Mouse (Mus musculus) cerebellum, postnatal 25 days (tissue): ENCODE measurements around the gene Cfap54.

Experiments
- DNase-seq, 2 experiments: peaks; one replicate each; pipeline ENCODE4 v3.0.0; 2021; ENCODE audit warnings: mixed read lengths in 2 of 2

The Cfap54 gene

DNA sequence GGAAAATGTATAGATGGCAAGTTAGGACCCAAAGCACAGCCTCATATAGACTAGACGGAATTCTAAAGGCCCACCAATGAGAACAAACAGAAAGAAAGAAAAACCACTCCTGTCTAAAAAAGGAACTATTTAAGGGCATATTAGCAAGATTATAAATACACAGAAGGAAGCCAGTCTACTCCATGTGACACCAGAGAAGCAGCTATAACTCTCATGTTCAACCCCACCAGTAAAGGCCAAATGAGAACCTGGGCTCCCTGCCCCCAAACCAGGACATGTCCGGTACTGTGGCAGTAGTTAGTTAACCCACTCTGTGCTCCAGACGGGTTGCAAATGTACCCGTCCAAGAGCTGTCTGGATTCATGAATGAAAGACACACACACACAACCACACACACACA, 14.4 kb upstream of the Cfap54 start:
- no peak for DNase-seq

DNA sequence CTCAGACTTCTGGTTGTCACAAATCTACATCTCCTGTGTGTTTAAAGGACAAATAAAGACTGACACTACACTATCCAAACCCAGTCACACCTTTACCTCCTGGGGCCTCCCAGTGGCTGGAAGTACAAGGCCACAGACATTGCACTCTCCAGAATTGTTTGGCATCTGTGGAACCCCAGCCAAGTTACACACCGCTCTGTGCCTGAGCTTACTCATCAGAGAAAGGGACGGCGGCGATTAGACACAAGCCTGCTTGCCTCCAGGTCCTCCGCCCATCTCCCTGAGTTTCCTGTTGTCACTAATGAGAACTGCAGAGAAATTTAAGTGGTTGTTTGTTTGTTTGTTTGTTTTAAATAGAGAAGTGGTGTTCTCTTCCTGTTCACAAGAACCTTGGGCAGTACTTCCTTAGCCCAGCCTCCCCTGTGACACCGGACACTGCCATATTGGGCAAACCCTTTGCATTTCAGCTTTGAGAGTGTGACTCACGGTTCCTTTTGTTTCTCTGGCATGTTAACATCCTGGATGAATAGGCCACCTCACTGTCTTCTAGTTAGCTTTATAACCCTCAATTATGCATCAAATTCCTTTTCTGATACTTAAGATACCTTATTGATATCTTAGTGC, 13.7 kb upstream of the Cfap54 start:
- no peak for DNase-seq

DNA sequence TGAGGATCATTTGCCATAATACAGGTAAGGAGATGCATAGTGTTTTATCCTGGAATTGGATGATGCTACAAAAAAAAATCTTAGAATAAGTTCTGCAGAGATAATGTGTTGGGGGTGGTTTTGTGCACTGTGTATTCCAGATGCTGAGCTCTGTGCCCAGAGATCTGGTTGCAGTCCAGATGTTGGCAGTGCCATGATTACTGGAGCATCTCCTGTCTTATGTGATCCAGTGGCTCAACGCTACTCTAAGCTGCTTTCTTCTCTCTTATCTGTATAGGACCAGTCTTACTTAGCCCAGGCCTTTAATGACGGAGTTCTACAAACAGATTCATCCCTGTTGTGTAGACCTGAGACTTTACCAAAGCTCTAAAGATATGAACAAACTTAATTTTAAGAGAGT, 10.5 kb upstream of the Cfap54 start:
- no peak for DNase-seq

DNA sequence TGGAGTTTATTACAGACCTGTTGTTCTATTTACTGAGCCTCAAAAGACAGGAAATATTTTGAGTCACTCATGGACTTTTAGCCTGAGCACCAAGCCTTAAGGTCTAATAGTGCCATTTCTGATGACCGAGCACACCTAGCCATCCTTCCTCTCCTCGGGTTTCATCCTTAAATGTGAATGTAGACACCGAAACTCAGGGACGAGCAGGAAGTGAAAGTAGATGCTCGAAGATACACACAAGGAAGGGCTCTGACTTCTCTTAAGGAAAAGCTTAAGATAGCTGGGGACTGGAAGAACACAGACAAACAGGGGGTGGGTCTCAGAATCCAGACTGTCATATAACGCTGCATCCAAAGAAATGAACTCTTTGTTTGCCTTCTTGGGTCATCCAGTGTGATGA, 8.8 kb upstream of the Cfap54 start:
- no peak for DNase-seq

- DNase-seq, result no peak
Observed at GRCm38 (mm10) chr10:93088396-93089048, 7.1 kb upstream of the Cfap54 start.

DNA sequence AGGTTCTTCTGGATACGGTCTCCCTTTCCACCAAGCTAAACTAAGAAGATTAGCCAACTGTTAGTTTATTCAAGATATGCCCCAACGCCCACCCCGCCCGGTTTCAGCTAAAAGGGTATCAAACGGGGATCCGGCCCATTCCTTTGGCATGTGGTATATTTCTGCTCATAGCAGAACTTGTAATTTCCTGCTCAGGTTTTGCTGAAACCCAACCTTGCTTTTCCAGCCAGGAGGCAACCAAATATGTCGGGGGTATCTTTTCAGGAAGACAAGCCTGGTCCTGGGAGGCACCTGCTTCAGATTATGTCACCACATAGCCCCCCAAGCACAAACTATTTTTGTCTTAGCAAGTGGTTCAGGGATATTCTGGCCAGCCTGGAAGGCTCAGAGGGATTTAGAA, 6.1 kb upstream of the Cfap54 start:
- DNase-seq, result no peak

- DNase-seq, result no peak
Observed at GRCm38 (mm10) chr10:93083963-93084340, 2.5 kb upstream of the Cfap54 start.

DNA sequence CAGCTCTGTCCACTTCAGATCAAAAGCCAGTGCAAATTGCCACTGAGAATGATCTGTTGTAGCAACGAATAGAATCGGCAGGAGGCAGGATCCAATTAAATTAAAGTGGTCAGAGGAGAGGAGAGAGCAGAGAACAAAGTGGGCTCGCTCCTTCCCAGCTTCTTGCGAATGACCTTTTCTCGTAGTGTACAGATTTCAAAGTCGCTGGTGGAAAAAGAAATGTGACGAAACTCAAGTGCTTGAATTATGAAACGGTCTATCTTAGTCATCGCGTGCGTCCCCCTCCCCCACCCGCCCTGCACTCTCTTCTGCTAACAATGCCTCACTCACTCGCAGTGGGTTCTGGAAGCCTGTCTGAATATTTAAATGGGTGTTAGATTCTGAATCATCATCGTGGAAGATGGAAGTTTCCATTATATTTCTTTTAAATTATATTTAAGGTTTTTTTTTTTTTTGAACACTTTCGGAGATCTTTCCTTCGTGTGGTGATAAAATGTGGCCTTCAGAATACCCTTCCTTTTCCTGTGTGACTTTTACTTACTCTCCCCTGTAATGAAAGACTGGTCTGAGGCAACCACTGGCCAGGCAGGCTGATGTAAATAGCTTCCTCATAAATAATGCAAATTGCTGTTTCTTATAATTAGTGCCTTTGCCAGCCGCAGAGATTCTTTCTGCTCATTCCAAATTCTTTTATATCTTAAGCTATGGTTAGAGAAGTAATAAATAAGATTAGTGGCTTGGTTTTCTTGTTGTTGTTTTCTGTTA, 2.0 kb upstream of the Cfap54 start:
- peak; percentile 14 to 29 for DNase-seq

DNA sequence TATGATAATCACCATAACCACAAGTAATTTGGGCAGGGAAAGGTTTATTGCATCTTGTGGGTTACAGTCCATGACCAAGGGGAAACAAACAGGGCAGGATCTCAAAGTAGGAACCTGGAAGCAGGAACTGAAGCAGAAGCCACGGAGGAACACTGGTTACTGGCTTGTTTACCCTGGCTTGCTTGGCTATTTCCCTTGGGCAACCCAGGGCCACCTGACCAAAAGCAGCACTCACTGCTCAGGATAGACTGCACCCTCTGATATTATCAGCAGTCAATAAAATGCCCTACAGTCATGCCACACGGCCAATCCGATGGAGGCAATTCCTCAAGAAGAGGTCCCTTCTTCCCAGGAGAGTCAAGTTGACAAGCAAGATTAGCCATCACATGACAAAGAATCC, 1.9 kb downstream of the Cfap54 start:
- no peak for DNase-seq

- no peak for DNase-seq
Observed at GRCm38 (mm10) chr10:93077935-93078479, 3.4 kb downstream of the Cfap54 start.

DNA sequence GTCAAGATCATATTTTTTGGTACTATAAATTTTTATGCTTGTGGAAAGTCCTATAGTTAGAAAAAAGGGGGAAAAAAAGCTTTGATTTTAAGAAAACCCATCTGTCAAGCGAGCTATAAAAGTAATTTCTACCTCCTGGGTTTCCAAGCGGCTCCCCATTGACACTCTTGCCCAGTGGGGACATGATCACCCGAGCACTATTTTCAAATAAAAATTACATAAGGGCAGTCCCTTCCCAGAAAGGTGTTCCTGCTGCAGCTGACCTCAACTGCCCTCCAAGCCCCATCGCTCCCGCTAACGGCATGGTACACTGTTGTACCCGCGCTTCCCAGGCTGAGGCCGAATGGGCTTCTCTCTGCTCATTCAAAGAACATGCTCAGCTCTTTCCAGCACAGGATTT, 5.0 kb downstream of the Cfap54 start:
- no peak for DNase-seq

GRCm38 (mm10) chr10:93075856-93076255, 5.6 kb downstream of the Cfap54 start:
- DNase-seq, result no peak

DNA sequence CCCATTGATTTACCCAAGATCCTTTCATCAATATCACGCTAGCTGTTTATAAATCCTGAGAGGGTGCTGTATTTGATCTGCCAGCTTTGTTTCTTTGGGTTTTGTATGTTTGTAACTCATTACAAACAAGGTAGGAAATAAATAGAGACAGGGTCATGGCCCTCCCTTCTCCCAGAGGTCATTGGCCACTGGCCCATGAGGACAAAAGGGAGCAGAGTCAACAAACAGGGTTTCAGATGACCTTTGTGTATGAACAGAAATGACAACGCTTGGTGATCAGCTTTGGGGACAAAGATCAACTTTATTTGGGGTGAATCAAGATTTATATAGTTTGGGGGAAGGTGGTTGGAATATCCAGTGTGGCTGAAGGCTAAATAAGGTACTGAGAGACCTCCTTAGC, 8.6 kb downstream of the Cfap54 start:
- DNase-seq, result no peak

- no peak for DNase-seq
Observed at GRCm38 (mm10) chr10:93071753-93072152, 9.7 kb downstream of the Cfap54 start.

- peak in 1 of 2 experiments; percentile 56 for DNase-seq
Observed at GRCm38 (mm10) chr10:93070121-93070898, 11.1 kb downstream of the Cfap54 start.

DNA sequence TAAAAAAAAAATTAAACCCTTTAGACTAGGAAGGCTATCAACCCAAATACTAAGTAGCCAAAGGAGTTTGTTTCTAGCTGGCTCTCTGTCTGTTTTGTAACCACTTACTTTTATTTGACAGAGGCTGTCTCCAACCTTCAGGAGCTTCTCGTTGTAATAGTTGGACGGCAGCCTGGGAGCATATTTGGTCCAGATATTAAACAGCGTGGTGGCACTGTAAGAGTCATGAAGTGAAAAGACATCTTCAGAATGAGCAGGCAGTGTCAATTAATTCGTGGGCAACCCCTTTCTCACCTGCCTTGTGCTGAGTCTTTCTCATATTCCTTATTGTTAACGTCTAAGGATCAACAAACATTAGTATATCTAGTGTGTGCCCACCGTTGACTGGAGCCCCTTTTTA, 11.7 kb downstream of the Cfap54 start:
- no peak for DNase-seq

DNA sequence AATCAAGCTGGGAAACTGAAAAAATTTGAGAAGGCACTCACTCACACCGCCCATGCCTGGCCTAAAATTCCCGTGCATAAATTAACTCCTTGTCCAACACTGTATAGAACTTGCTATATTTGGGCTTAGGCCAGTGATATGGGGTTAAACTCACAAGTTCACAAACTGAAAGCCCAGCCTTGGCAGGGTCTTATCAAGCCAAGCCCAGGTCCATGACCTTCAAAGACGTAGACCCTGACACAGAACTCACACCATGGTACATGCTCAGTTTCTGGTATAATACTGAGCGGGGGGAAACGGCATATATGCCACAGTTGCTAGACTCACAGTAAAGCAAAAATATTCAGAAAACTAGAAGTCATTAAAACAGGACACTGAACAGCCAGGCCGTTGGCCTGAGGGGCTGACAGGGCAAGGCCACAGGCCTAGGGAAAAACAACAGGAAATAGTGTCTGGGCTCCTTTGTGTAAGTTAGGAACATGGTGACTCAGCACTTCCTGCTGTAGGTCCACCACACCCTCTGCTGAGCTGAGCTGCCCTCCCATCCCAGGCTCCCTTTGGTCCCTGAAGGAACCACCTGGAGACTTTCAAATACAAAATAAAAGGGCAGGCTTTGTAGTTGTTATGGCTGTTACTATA, 12.3 kb downstream of the Cfap54 start:
- DNase-seq, result no peak

GRCm38 (mm10) chr10:93064973-93065372, 16.4 kb downstream of the Cfap54 start:
- DNase-seq, result peak in 1 of 2 experiments; percentile 22

GRCm38 (mm10) chr10:93063576-93063975, 17.8 kb downstream of the Cfap54 start:
- no peak for DNase-seq

- DNase-seq, result no peak
Observed at GRCm38 (mm10) chr10:93062395-93062794, 19.0 kb downstream of the Cfap54 start.

- peak in 1 of 2 experiments; percentile 25 for DNase-seq
Observed at GRCm38 (mm10) chr10:93053867-93054266, 27.6 kb downstream of the Cfap54 start.

DNA sequence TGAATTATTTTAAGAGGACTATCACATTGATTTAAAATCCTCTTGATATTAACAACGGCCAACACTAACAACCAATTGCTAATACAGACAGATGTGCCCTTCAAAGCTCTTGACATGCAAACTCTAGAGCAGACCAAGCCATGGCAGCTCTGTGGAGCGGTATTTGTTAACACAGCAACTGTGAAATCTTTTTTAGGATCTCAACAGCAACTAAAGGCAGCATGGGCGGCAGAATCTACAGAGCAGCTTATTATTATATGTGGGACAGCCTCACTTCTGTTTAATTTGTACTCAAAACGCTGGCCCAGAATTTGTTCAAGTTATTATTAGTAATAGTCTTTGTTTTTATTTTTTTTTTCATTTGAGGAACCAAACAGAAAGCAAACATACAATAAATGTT, 28.1 kb downstream of the Cfap54 start:
- no peak for DNase-seq
